Mouse (Mus musculus) midbrain, embryonic 11.5 days (tissue): ENCODE data around the gene Tmtc3. TPM values are rescaled to one million over a fixed set of nuclear protein-coding genes. Genes with fewer than 3 reads are reported as not detected.

Experiments used
- ATAC-seq: fragments of 200-750 bp; cut with Nextera tagmentation; 2 replicates; pipeline ENCODE4 v1.8.0; 2017; ENCODE audit warnings: moderate TSS enrichment, moderate library complexity; ENCODE audit not compliant: low FRiP score
- DNase-seq: peaks from one replicate; pipeline ENCODE4 v3.0.0; 2015; ENCODE audit warnings: low spot score; ENCODE audit errors: missing footprints
- H3K27ac ChIP-seq: fragments of 300-500 bp; sonication (generic); 2 replicates; pipeline ENCODE4 v1.5.1; 2014; ENCODE audit warnings: low read depth, low read length
- H3K27me3 ChIP-seq: fragments of 300-500 bp; sonication (generic); 2 replicates; pipeline ENCODE4 v1.6.1; 2014; ENCODE audit warnings: mild to moderate bottlenecking, low read length, moderate library complexity, mixed read lengths; ENCODE audit not compliant: control insufficient read depth, insufficient read depth
- H3K36me3 ChIP-seq: fragments of 300-500 bp; sonication (generic); 2 replicates; pipeline ENCODE4 v1.6.1; 2014; ENCODE audit warnings: mild to moderate bottlenecking, low read length, moderate library complexity, mixed read lengths; ENCODE audit not compliant: control insufficient read depth, insufficient read depth
- H3K4me1 ChIP-seq: fragments of 300-500 bp; sonication (generic); 2 replicates; pipeline ENCODE4 v1.6.1; 2014; ENCODE audit warnings: low read length; ENCODE audit not compliant: control insufficient read depth, insufficient read depth
- H3K4me2 ChIP-seq: fragments of 300-500 bp; sonication (generic); 2 replicates; pipeline ENCODE4 v1.6.1; 2014; ENCODE audit warnings: mild to moderate bottlenecking, moderate library complexity
- H3K4me3 ChIP-seq: fragments of 300-500 bp; sonication (generic); 2 replicates; pipeline ENCODE4 v1.5.1; 2014; ENCODE audit warnings: low read depth, low read length
- H3K9ac ChIP-seq: fragments of 300-500 bp; sonication (generic); 2 replicates; pipeline ENCODE4 v1.6.1; 2014; ENCODE audit warnings: low read length
- H3K9me3 ChIP-seq: fragments of 300-500 bp; sonication (generic); 2 replicates; pipeline ENCODE4 v1.6.1; 2016; ENCODE audit warnings: low read length; ENCODE audit not compliant: control insufficient read depth
- WGBS: fragments of 180-500 bp; shearing (Covaris S2); extraction: QIAGEN DNeasy Blood & Tissue Kit; methylation state at CpG from one replicate; pipeline ENCODE4 v1.1.7; 2014; 5-methylcytosine and 5-hydroxymethylcytosine counted together
- polyA plus RNA-seq: library from polyadenylated mRNA; unstranded; fragments of >200 nt; fragmentation: Nextera tagmentation; extraction: Ambion mirVana; gene quantifications from 2 replicates; pipeline ENCODE4 v1.2.1, GENCODE M21; 2014

Tmtc3 gene
- polyA plus RNA-seq = 18.7 and 20.4 TPM in 2 replicates

- Histone ChIP-seq H3K4me3 (peak within 1 kb of the TSS; percentile 64), H3K27ac (no peak within 1 kb of the TSS), H3K9ac (peak within 1 kb of the TSS; percentile 75), H3K4me1 (peaks cover 2% of the 10 kb centered on the region; the same call in 1 of the 2 replicates), H3K9me3 (no peaks in the 10 kb centered on the region), H3K36me3 (no peaks in the 10 kb centered on the region), H3K4me2 (peak within 1 kb of the TSS; percentile 61), H3K27me3 (no peaks in the 10 kb centered on the region)
- under 1% methylated on average over 63 of the region's 63 CpGs for WGBS
- ATAC-seq (peak; percentile 99), DNase-seq (peak; percentile 99)
Measured at GRCm38 (mm10) chr10:100487097-100487978, at the start of gene Tmtc3, which contains the start of gene Cep290. TSS of gene Tmtc3 (minus strand) at chr10:100487350. TSS of gene Cep290 (plus strand) at chr10:100487558.

GRCm38 (mm10) chr10:100524499-100525390 lies 37.6 kb upstream of the Tmtc3 start:
- ATAC-seq (no peak), DNase-seq (no peak)
- Histone ChIP-seq H3K36me3 (no peaks in the 10 kb centered on the region), H3K27me3 (no peaks in the 10 kb centered on the region), H3K4me2 (no peak overlapping the region), H3K9me3 (no peaks in the 10 kb centered on the region), H3K4me1 (no peaks in the 10 kb centered on the region), H3K9ac (no peak overlapping the region), H3K27ac (no peak overlapping the region), H3K4me3 (no peak overlapping the region)
- WGBS = 91% methylated on average over 9 of the region's 9 CpGs

- no peak overlapping the region for H3K9ac ChIP-seq
- no peak overlapping the region for H3K4me3 ChIP-seq
- H3K27me3 ChIP-seq = no peaks in the 10 kb centered on the region
- ATAC-seq = no peak
- H3K4me2 ChIP-seq = no peak overlapping the region
- H3K27ac ChIP-seq = no peak overlapping the region
- no peak for DNase-seq
- 92% methylated on average over 9 of the region's 9 CpGs for WGBS
- no peaks in the 10 kb centered on the region for H3K36me3 ChIP-seq
- H3K4me1 ChIP-seq = no peaks in the 10 kb centered on the region
- H3K9me3 ChIP-seq = no peaks in the 10 kb centered on the region
Measured at GRCm38 (mm10) chr10:100522330-100522729, 35.2 kb upstream of the Tmtc3 start.

GRCm38 (mm10) chr10:100521617-100522016 lies 34.5 kb upstream of the Tmtc3 start:
- no peak for ATAC-seq
- Histone ChIP-seq H3K4me2 (no peak overlapping the region), H3K4me1 (no peaks in the 10 kb centered on the region), H3K36me3 (no peaks in the 10 kb centered on the region), H3K27ac (no peak overlapping the region), H3K27me3 (no peaks in the 10 kb centered on the region), H3K9ac (no peak overlapping the region), H3K9me3 (no peaks in the 10 kb centered on the region), H3K4me3 (no peak overlapping the region)
- WGBS = 91% methylated on average over 4 of the region's 4 CpGs
- no peak for DNase-seq

GRCm38 (mm10) chr10:100508170-100508569 lies 21.0 kb upstream of the Tmtc3 start:
- no peak overlapping the region for H3K4me2 ChIP-seq
- WGBS = 88% methylated on average over 1 of the region's 1 CpGs
- H3K27ac ChIP-seq = no peak overlapping the region
- H3K4me1 ChIP-seq = no peaks in the 10 kb centered on the region
- no peak for ATAC-seq
- H3K4me3 ChIP-seq = no peak overlapping the region
- no peaks in the 10 kb centered on the region for H3K9me3 ChIP-seq
- H3K9ac ChIP-seq = no peak overlapping the region
- H3K27me3 ChIP-seq = no peaks in the 10 kb centered on the region
- no peak for DNase-seq
- no peaks in the 10 kb centered on the region for H3K36me3 ChIP-seq

- H3K9me3 ChIP-seq = no peaks in the 10 kb centered on the region
- no peak overlapping the region for H3K4me2 ChIP-seq
- ATAC-seq (no peak), DNase-seq (no peak)
- H3K27ac ChIP-seq = no peak overlapping the region
- H3K36me3 ChIP-seq = no peaks in the 10 kb centered on the region; the same call in 1 of the 2 replicates
- WGBS = 85% methylated on average over 3 of the region's 3 CpGs
- no peak overlapping the region for H3K9ac ChIP-seq
- no peaks in the 10 kb centered on the region for H3K27me3 ChIP-seq
- no peak overlapping the region for H3K4me3 ChIP-seq
- no peaks in the 10 kb centered on the region for H3K4me1 ChIP-seq
Measured at GRCm38 (mm10) chr10:100498309-100498708, 11.2 kb upstream of the Tmtc3 start.

- Histone ChIP-seq H3K4me1 (no peaks in the 10 kb centered on the region), H3K9me3 (no peaks in the 10 kb centered on the region), H3K4me3 (no peak overlapping the region), H3K9ac (no peak overlapping the region), H3K4me2 (no peak overlapping the region), H3K27me3 (no peaks in the 10 kb centered on the region), H3K36me3 (no peaks in the 10 kb centered on the region), H3K27ac (no peak overlapping the region)
- 92% methylated on average over 7 of the region's 7 CpGs for WGBS
- ATAC-seq (no peak), DNase-seq (no peak)
Measured at GRCm38 (mm10) chr10:100491916-100492315, 4.8 kb upstream of the Tmtc3 start.

GRCm38 (mm10) chr10:100486701-100487096 lies 451 bp downstream of the Tmtc3 start:
- Histone ChIP-seq H3K4me2 (peak overlapping the region; percentile 61), H3K27ac (no peak overlapping the region), H3K4me3 (peak overlapping the region; percentile 64), H3K36me3 (no peaks in the 10 kb centered on the region), H3K4me1 (peaks cover 2% of the 10 kb centered on the region; the same call in 1 of the 2 replicates), H3K9me3 (no peaks in the 10 kb centered on the region), H3K27me3 (no peaks in the 10 kb centered on the region), H3K9ac (peak overlapping the region; percentile 75)
- DNase-seq (no peak), ATAC-seq (no peak)
- under 1% methylated on average over 13 of the region's 13 CpGs for WGBS
